Mouse (Mus musculus) kidney, adult 2 months (tissue): ENCODE measurements around the gene Vps51.

ENCODE experiments used
- CTCF ChIP-seq: fragments of 200-500 bp; conservative IDR thresholded peaks from 2 replicates; pipeline ENCODE4 v1.5.1; 2011; ENCODE audit warnings: low read depth, mild to moderate bottlenecking, control low read depth, low read length, moderate library complexity, mixed read lengths; ENCODE audit not compliant: insufficient read depth, insufficient read length
- POLR2A ChIP-seq: fragments of 200-500 bp; IDR thresholded peaks from one replicate; pipeline ENCODE4 v1.6.1; 2011; ENCODE audit warnings: low read depth, low read length, control low read depth

- no peak for TF ChIP-seq POLR2A
- no peak for TF ChIP-seq CTCF
Observed at GRCm38 (mm10) chr19:6101186-6101585, 24.2 kb upstream of the Vps51 start.
